Mouse (Mus musculus): ENCODE measurements around the gene Ptpn11. TPM values are rescaled to one million over a fixed set of nuclear protein-coding genes. Genes with fewer than 3 reads are reported as not detected.
"Not testable (repeated sequence)": the region's sequence is repeated elsewhere in the genome, so short reads cannot be mapped to it uniquely, and the experiment has no call there.

Gene Ptpn11
- total RNA-seq, 2 experiments from 2014 or later, result 96.8 to 96.9 TPM

DNA sequence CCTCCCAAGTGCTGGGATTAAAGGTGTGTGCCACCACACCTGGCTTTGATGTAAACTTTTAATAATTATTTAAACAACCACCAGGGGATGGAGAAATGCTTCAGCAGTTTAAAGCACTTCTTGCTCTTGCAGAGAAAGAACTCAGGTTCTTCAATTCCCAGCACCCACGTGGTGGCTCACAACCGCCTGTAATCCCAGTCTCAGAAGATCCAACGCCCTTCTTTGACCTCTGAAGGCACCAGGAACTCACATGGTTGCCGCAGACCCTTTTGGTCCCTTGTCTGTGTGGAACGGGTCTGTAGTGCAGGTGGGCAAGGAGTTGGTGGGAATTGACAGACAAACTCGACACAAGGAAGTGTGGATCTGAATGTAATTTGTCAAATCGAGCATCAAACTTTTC, 23.5 kb upstream of the Ptpn11 start:
- DNase-seq, result no peak

DNA sequence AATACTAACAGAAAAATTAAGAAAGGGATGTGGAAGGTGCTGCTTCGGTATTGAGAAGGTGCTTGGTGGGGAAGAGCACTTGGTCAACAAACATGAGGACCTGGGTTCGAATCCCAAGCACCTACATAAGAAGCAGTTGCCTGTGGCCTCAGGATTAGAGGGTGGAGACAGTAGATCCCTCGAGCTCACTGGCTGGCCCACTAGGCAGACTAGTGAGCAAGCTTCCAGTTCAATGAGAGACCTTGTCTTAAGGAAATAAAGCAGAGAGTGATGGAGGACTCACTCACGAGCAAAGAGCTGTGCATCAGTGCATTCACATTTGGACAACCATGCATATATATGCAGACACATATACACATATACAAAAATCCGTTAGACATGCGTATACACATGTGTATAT, 20.9 kb upstream of the Ptpn11 start:
- DNase-seq, result no peak

DNA sequence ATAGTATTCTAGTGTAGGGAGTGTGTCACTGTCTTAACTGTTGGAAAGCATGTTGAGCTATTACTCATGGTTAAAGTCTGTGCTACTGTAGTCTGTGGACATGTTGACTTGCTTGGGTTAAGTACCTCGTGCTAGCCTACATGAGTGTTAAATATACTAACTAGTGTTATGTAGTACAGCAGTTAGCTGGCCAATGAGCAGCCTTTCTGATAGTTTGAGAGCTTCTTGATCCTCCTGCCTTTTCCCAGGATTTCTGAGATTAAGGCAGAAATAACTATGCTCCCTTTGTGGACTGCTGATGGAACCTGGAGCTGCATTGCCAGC, 19.4 kb upstream of the Ptpn11 start:
- no peak for DNase-seq

DNA sequence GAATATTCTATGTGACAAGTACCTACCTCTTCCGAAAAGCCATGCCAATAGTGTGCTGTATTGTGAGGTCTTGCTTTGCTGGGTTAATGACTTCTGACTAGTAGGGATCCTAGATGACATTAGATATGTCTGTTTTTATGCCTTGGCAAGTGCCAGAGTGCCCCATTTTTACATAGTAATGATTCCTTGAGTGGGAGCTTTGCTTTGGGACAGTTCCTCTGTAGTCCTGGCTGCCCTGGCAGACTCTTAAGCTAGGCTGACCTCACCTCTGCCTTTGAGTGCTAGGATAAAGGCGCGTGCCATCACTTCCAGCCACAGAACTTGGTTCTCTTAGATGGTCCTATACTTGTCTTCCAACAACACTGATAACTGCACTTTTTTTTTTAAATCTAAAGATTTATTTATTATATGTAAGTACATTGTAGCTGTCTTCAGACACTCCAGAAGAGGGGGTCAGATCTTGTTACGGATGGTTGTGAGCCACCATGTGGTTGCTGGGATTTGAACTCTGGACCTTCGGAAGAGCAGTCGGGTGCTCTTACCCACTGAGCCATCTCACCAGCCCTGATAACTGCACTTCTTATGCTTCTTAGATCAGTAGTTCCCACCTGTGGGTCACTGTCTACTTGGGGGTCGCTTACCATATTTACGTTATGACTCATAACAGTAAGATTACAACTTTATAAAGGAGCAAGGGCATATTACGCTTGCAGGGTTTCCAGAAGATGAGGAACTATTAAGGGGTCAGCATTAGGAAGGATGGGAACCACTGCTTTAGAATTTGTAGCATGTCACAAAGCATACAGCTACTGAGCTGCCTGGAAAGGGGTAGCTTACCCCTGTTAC, 18.8 kb upstream of the Ptpn11 start:
- DNase-seq, result no peak

DNA sequence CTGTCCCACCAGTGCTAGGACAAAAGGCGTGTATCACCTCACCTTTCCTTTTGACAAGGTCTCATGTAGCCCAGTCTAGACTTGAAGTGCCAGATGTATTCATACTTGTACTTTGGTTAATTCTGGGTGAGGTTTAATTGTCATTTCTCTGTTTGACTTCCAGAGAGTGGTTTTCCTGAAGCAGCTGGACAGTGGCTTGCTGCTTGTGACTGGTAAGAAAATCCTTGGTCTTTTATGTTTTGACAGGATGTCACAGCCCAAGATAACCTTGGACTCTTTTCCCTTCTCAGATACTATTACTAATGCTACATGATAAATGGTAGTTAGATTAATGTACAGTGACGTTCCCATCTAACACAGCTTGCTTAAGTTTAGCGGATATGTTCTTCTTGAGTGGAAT, 15.8 kb upstream of the Ptpn11 start:
- no peak for DNase-seq

DNA sequence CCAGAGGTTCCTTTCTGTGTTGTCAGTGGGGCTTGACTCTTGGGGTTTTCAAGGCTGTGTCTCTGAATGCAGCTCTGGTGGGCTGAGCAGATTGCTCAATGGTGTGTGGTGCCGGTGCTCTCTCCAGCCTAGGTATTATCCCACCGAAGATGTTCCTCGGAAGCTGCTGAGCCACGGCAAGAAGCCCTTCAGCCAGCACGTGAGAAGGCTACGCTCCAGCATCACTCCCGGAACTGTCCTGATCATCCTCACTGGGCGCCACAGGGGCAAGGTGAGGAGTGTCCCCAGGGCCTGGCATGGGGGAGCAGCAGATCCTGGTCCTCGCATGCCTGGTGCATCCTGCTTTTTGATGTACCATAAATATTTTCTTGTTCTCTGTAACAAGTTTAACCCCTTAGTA, 15.3 kb upstream of the Ptpn11 start:
- DNase-seq, result no peak

DNA sequence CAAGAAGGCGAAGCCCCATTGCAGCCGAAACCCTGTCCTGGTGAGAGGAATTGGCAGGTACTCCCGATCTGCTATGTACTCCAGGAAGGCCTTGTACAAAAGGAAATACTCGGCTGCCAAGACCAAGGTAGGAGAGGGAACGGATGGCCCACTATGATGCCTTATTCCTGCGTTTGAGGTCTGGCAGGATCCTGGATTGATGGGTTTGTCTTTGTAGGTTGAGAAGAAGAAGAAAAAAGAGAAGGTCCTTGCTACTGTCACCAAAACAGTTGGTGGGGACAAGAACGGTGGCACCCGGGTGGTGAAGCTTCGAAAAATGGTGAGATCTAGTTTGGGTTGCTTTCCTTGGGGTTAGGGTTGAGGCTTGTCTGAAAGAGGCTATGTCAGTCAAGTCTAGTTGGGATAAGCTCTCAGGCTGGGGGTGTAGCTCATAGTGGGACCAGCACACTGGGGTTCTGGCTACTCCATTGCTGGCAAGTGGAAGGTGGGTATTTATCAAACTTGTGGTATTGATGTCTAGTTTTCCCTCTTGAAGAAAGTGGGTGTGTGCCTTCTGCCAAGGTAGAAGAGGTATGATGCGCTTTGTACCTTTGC, 14.4 kb upstream of the Ptpn11 start:
- not testable (repeated sequence) for DNase-seq

DNA sequence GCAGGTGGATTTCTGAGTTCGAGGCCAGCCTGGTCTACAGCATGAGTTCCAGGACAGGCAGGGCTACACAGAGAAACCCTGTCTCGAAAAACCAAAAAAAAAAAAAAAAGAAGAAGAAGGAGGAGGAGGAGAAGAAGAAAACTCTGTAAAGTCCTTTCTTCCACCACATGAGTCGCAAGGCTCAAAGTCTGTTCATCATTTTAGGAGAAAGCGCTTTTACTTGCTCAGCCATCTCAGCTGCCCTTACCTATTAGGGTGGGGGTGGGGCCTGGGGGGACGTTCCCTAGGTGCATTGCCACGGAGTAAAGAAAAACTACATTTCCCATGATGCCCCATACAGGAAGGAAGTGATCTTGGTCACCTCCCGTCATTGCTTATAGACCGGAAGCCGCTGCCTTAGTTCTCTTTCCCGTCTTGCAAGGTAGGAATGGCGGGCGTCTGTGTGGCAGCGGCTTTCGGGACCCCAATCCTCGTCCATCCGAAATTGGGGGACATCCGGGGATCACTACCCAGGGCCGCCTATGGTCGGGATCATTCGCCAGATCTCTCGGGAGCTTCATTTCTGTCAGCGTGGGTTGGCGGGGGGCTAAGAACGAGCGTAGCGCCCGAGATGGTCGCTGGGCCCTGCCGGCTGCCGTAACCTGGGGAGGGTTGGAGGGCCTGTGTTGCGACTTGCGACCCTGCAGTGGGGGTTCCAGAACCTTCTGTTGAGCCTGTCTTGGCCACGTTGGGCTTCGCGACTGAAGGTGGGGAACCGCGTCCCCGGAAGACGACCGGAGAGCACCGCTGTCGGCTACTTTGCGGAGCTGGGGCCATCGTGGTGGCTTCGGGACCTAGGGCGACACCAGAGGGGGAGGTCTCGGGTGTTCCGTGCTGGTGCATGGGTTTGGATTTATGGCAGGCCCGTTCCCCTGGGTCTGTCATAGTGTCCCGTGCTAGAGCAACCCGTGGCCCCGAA, 13.2 kb upstream of the Ptpn11 start, which contains the start of gene Rpl6:
Gene Rpl6 (plus strand): TSS at position 350 of the 958 bp plus-strand sequence.
- DNase-seq, result peak; percentile 75 to 77

DNA sequence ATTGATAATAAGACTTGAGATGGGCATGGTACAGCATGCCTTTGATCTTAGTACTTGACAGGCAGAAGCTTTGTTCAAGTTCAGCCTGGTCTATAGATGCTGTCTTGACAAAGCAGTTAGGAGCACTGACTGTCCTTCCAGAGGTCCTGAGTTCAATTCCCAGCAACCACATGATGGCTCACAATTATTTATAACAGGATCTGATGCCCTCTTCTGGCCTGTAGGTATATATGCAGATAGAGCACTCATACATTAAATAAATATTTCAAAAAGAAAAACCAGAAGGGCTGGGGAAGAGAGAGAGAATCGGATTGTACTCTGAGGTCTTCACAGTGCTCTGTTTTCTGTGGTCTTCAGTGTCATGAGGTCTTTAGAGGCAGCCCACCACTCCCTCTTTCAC, 11.3 kb upstream of the Ptpn11 start:
- DNase-seq, result no peak

DNA sequence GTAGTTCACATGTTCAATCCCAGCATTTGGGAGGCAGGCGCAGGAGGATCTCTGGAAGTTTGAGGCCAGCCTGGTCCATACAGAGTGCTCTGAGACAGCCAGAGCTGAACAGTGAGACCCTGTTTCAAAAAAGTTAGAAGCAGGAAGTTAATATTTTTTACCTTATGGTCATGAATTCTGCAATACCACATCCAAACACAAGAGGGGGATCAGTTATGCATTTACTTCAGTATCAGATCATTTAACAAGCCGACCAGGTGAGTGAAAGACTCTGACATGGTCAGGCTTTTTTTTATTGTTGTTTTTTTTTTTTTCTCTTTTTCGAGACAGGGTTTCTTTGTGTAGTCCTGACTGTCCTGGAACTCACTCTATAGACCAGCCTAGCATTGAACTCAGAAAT, 10.5 kb upstream of the Ptpn11 start:
- DNase-seq, result no peak

DNA sequence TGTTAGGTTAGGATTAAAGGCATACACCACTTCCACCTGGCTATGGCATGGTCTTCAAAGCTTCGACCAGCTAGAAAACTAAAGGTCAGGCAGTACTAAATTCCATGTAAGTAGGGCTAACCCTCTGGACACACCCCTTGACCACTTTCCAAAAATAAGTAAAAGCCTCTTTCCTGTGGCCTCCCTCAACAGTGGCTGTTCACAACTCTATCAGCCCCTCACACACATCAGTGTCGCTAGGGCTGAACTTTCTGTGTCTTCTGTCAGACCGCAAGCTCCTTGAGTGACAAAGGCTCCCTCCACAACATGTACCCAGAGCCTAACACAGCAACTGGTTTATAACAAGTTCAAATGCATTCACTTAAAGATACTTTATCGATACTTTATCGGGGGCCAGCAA, 7.2 kb upstream of the Ptpn11 start:
- DNase-seq, result no peak

DNA sequence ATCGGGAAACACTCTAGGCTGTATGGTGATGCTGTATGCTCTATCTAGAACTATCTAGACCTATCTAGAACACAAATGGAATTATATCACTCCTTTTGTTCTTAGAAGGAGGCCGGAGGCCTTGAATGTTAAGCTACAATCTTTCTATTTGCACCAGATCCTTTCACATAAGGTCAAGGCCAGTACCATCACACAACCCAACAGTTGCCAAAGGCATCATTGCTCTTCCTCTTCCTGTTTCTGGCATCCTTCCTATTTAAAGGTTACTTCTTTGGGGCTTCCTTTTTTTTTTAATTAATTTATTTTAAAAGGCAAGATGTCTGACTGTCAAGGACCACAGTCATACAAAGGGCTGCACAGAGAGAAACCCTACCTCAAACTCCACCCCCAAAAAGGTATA, 6.1 kb upstream of the Ptpn11 start:
- no peak for DNase-seq

DNA sequence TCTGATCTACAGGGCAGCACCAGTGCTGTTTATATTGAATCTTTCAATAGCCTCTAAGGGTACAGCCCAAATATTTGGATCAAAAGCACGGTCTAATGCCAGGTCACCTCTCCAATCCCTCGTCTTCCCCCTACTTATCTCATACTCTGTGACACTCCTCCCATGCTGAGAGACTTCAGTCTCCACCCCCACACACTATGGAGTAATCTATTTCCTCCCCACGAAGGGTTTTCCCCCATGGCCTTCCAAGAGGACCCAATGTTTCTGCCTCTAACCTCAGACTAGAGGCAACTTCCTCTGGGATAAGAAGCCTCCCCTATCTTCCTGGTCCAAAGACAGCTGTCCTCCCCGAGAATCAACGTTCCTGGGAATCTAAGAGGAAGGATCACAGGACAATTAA, 5.6 kb upstream of the Ptpn11 start:
- DNase-seq, result no peak

DNA sequence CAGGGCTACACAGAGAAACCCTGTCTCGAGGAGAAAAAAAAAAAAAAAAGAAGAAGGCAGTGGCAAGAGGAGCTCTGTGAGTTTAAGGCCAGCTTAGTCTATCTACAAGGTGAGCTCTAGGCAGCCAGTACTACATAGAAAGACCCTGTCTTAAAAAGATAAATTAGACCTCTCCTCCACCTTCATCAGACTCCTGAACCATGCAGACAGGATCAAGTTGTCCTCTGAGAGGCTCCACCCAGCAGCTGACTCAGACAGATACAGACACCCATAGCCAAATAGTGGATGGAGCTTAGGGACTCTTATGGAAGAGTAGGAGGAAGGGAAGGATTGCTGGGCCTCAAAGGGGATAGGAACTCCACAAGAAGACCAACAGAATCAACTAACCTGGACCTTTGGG, 3.0 kb upstream of the Ptpn11 start:
- DNase-seq, result no peak

DNA sequence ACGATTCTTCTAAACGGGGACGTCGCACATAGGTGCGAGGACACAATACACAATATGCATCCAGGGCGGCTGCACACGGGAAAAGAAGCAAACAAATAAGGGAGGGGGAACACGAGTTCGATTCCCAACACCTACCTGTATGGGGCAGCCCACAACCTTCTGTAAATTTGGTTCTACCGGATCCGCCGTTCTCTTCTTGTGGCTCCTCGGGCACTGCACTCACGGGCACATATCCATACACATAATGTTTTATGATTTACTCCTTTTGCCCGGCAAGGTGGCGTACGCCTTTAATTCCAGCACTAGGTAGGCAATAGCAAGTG, 348 bp upstream of the Ptpn11 start:
- no peak for DNase-seq

DNA sequence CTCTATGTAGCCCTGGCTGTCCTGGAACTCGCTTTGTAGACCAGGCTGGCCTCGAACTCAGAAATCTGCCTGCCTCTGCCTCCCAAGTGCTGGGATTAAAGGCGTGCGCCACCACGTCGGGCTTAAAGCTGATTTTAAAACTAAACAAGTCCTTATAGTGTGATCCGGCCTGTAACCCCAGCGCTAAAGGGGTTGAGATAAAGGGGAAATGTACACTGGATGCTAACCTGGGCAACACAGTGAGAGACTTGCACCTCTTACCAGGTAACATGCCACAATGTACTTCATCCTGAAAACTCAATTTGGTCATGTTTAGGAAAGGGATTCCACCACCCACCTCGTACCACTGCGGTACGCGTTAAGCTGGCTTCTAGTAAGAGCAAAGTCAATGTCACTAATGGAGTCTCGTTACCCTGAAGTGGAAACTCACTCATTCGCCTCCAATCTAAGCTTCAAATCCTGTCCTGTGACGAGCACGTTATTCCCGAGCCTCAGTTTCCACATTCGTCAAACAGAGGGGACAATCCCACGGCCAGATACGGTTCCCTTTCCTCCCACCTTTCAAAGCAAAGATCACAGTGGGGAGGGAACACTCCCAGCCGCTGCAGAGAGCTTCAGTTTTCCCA, 874 bp downstream of the Ptpn11 start:
- no peak for DNase-seq

DNA sequence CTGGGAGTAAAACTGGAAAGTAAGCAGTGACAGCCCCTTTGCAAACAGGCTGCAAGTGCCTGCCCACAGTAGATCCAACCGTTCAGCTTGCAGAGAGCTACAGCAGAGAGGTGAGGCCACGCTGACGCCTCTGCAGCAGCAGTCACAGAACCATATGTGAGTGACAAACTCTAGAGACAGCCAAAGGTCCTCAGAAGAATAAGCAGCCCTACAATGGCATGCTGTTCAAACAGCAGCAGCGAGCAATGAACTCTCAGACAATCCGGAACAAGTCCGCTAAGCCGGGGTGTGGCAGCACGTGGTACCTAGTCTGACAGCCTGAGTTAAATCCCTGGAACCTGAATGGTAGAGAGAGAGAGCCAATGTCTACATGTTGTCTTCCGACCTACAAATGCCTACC, 2.0 kb downstream of the Ptpn11 start:
- DNase-seq, result peak; percentile 24 to 27

DNA sequence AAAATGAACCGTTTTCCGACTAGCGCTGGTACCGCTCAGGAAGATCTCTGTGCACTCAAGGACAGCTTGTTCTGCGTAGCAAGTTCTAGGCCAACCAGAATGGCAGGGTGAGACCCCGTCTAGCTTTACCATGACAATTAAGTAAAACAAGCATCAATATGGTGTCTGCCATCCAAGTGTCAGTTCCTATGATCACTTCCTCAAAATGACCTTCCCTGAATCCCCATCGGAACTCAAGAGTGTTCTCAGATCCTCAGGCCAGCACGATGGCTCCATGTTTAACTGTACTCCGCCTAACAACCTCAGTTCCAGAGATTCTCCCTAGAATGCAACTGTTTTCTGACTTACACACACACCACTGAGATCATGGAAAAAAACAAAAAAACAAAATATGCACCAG, 2.9 kb downstream of the Ptpn11 start:
- no peak for DNase-seq

DNA sequence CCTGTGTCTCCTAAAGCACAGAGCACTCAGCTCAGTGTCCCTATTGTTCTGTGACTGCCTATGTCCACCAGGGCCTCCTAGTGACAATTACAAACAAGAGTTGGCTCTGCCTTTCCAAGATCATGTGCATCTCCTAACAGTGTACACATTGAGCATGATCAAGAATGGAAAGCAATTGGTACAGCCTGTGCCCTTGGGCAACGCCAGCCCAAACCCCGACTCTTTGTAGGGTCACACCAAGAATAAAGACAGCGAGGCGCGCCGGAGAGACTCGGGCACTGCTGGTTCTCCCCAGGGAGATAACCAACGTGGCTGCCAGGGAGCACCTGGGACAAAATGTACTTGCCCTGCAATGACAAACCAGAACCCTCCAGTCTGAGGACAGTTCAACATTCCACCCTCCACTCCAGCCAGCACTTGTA, 3.6 kb downstream of the Ptpn11 start:
- DNase-seq, result peak; percentile 31 to 43

DNA sequence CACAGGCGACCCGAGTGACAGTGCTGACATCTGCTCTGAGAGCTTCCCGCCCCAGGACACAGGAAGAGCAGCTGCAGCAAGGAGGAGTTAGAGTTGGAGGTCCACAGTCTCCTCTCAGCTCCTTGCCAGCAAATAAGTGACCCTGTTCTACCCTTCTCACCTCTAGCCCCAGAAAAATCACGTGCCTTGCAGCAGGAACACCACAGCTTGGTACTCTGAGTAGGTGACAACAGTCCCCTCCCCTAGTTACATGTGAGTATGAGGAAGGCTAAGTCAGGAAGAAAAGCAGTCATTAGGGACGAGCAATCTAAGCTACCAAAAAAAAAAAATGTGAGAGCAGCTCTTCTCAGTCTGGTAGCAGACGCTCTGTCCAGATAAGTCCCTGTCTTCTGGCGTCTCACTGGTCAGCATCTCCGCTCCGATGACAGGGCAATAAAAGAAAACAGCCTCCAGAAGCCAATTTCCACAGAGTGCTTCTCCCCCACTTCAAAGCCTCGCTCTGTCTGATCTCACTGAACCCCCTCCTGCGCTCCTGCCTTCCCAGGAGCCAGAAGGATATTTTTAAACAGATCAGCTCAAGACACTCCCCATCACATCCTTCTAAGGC, 6.1 kb downstream of the Ptpn11 start:
- no peak for DNase-seq

DNA sequence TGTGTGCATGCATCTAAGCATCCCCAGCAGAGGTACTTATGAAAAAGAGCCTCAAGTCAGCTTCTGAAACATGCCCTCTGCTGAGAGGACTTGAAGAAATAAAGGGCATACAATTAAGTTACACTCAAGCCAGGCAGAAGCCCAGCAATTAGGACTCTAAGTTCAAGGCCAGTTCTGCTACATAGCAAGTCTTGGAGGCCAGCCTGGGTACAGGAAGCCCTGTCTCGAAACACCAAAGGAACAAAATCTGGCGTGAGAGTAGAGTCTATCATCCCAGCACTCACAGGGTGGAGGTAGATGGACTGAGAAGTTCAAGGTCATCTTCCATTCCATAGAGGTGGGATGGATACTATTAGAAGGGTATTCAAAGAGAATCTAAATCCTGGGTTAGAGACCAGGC, 6.8 kb downstream of the Ptpn11 start:
- no peak for DNase-seq

DNA sequence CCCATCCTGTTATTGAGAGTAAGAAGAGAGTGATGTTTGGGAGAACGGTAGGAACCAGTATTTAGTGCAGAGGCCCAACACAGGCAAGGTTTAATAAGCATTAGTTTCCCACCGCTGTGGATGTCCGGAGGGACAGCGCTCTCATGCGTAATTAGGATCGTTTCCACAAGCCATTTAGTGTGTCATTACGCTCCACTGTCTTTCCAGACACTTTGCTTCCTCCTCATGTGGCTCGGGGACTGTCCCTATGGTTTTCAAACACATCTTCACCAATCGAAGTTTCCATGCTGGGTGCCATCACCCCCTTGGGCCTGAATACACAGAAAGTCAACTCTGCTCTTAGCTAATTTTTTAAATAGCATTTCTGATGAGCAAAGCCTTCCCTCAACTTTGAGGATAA, 7.9 kb downstream of the Ptpn11 start:
- DNase-seq, result no peak

Data from layer of hippocampus, postnatal 36 days (tissue).